Mouse (Mus musculus) spleen, adult 12 weeks (tissue): ENCODE results near the gene Tbx18.

Source experiments
- DNase-seq: peaks from one replicate; pipeline ENCODE4 v3.0.0; 2022; ENCODE audit warnings: low spot score

Gene Tbx18

DNA sequence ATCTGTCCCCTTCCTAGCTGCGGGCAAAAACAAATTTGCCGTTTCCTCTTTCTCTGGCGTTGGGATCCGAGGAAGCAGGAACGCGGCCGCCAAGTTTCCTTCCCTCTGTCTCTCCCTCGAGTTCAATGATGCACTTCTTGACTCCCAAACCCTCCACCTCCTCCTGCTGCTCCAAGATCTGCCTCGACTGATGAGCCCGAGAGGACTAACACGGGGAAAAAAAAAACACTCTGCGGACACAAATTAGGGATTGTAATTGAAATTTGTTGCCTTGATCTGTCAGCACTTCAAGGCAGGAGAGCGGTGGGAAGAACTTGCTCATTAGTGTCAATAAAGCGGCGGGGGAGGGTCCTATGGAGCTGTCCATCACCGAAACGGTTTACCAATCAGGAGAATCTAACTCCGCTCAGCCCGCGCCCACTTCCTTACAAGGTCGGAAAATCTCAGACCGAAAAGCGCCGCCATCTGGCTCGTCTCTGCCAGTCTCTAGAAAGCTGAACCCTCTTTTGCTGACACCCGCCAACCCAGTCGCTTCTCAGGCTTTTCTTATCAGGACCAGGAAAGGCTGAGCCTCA lies at the start of gene Tbx18:
Gene Tbx18 (minus strand): TSS at position 300 of the 575 bp plus-strand sequence.
- DNase-seq = no peak

DNA sequence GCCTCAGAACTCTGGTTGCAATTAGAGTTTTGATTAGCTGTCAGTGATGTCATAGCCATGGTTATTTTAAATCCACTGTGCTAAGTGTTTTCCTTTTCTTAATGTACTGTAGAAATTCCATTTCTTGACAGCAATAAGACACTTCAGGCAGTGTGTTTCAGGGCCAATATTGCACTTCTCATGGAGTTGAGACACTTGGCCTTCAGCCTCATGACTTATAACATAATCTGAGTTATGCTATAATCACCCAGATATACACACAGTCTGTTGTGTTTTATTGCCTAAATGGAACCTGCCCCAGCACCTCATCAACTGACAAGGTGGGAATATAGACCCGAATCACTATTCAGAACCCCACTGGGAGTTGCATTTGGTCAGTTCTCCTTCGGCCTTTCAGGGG lies 42.9 kb upstream of the Tbx18 start:
- no peak for DNase-seq

DNA sequence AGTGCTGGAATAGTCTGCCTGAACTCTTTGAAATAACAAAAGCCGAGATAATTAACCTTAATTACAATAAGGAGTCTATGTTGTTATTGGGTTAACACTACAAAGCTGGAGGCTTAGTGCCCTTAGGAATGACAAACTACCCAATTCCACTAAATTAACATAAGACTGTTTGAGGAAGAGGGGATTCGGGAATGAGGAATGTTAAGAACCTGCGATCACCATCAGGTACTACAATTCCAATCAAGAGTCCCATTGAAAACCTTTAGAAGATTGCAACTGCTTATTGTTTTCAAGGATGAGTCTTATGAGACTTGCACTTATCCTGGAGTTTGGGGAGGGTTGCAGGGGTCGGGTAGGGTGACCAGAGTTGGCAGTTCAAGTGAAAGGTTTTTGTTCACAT lies 24.6 kb upstream of the Tbx18 start:
- DNase-seq = no peak

- DNase-seq = no peak
Measured at GRCm38 (mm10) chr9:87741599-87741998, 10.5 kb upstream of the Tbx18 start.

DNA sequence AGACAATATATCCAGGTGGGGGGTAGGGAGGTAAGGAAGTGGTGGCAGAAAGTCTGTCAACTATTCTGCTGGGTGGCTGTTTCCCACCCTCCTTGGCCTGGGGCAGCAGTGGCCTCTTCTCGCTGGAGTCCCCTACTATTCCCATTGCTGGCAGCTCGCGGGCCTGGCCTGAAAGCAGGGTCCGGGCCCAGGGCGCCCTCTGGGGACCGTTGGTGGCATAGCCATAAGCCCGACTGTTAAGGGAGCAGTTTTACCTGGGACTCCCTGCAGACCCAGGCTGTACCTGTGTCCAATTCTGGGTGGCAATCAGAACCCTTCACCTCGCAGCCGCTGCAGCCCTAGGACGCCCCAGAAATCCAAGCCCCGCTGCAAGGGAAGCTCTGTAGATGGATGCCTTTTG lies 9.6 kb upstream of the Tbx18 start:
- no peak for DNase-seq

- no peak for DNase-seq
Measured at GRCm38 (mm10) chr9:87740241-87740645, 9.2 kb upstream of the Tbx18 start.

GRCm38 (mm10) chr9:87739543-87740161 lies 8.6 kb upstream of the Tbx18 start:
- DNase-seq = no peak

DNA sequence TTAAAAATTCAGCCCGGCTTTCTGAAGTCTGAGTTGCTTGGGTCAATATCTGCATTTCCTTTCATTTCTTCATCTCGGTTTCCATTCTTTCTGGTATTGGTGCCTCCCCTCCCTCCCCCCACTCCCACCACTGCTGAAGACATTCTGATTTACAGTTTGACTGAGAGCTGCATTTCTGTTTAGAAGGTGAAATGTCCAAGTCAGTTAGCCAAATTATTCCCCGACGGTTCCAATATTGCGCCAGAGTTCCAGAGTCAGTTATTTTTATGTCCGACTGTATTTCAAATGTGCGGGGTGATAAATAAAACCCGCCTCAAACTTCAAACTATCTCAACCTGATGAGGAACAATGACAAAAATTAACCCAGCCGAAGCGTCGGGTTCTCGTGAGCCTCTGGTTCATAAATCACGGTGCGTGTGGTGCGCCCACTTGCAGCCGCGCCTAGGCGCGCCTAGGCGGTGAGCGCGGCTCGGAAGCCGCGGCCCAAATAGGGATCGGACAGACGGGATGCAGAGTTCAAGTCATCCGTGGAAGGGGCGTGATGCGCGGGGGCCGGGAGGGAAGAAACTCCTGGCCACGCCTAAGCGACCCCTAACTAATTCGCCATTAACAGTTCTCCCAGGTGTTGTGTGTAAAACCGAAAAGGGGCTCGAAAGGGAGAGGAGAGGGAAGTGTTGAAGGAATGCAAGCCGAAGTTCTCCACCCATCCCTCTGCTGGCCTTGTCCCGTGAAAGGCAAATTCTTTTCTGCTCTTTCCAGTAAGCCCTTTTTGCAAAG lies 7.9 kb upstream of the Tbx18 start:
- no peak for DNase-seq

- DNase-seq = no peak
Measured at GRCm38 (mm10) chr9:87738123-87738522, 7.1 kb upstream of the Tbx18 start.

DNA sequence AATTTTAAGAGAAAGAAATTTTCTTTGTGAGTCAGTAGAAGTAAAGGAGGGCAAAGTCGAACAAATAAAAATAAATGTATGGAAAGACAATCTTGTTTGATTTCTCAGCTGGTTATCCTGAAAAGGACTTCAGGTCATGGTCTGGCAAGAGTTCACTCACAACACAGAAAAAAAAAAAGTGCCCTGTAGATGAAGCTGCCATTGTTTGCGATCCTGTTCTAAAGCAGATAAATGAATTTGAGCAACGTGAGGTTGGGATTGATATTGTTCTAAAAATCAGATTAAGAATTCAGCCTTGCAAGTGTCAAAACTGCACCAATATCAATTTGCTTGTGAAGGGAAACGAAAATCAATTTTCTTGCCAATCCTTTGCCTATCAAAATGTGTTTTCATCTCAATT lies 6.2 kb upstream of the Tbx18 start:
- DNase-seq = no peak

DNA sequence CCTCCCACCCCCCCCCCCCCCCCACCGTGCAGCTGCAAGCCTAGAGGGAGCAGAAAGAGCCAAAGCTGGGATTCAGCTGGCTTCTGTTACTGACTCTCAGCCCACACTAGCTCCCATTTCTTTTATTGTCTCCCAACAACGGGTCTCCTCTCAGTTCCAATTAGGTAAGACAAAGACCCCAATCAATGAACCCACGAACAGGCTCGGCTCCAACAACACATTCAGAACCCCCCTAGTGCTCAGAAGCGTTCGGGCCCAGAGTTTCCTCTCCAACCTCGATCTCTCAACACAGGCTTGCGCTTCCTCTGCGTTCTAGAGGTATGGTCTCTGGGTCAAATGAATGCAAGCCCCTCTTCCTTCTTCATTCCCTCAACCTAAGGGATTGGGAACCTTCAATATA lies 4.0 kb upstream of the Tbx18 start:
- no peak for DNase-seq

GRCm38 (mm10) chr9:87734631-87735030 lies 3.6 kb upstream of the Tbx18 start:
- no peak for DNase-seq

DNA sequence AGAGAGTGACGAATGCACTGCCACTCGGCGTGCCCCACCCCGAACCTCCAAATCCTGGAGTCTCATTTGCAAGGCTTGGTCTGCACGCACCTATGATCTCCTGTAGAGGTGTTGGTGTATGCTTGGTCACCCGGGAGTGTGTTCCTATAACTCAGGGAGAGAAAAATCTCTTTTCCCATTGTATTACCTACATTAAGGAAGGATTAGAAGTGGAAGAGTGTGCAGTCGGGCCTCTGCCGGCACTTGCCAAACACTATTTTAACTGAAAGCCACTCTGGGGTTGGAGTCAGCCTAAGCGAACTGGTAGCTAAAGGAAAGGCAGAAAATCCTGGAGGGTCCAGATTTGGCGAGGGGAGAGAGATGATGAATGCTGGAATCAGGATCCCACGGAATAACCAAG lies 2.7 kb upstream of the Tbx18 start:
- no peak for DNase-seq

DNA sequence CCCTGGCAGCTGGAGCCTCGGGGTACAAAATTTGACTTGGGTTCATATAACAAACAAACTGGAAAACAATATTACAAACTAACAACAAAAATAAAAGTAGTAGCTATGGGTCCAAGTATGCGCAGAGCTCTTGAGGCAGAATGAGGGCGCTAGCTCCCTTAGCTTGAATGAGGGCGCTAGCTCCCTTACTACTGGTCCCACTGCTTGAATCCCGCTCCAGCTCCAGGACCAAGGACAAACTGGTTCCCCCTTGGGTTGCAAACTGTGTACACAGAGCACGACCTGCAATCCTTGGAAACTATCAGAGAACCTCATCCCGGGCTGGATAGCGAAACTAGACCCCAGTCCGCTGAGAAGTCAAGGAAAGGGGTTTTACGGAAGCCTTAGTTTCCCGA lies 2.2 kb upstream of the Tbx18 start:
- no peak for DNase-seq

DNA sequence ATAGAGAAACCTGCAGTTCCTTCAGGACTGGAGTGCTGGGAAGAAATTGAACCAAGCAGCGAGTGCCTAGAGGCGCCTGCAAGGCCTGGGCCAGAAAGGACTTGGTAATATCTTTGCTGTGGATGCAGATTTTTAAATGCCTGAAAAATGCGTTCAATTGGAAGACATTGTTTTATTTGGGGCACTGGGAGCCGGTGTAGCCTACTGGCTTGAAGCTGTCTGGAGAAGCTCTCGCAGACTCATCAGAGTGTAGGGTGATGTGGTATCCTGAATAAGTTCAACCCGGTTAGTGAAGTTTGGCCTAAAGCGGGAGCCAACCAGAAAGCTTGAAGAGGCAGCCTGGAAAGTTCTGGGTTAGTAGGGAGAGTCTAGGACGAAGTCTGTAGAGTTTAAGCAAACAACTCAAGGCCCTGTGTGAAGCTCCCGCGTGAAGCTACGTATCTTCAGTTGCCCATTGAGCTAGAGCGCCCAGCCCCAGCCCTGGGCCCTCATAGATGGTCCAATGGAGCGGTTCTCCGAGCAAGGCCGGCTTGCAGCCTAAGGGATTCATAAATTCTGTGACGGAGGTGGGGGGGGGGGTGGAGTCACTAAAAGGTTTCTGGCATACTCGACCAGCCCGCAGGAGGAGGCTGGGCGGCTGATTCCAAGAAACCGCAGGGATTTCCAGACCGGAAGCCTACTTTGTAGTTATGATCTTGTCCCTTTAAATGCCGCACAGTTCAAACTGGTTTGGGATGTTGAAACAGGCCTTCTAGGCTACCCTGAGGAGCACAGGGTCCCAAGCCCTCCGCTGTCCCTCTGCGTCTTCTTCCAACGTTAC lies 1.6 kb upstream of the Tbx18 start:
- no peak for DNase-seq

DNA sequence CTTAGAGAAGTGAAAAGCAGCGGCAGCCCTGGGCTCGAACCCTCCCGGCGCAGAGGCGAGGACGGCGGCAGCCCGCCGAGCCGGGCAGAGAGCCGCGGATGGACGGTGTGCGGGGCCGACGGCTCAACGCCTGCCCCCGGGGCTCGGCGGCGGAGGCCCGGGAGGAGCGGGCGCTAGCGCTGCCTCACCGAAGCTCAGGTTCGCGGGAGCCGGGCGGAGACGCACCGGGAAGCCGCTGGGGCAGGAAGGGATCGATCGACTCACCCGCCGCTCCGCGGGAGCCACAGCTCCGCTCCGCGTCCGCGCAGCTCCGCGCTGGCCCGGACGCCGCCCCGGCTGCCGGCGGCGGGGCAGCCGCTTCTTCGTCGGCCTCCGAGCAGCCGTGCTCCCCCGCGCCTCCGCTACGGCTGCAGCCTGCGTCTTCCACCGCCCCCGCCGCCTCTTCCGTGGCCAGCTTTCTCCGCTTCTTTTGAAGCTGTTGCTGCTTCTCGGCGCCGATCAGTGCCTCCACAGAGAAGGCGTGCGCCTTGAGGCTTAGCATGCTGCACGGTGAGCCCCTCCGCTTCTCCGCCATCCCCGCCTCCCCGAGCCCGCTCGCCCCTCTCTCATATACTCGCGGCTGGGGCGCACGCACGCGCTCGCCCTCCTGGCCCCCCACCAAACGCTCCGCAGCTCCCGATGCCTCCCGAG lies 644 bp downstream of the Tbx18 start:
- DNase-seq = no peak

GRCm38 (mm10) chr9:87729316-87730270 lies 1.5 kb downstream of the Tbx18 start:
- no peak for DNase-seq

GRCm38 (mm10) chr9:87728107-87728506 lies 3.0 kb downstream of the Tbx18 start:
- DNase-seq = no peak

DNA sequence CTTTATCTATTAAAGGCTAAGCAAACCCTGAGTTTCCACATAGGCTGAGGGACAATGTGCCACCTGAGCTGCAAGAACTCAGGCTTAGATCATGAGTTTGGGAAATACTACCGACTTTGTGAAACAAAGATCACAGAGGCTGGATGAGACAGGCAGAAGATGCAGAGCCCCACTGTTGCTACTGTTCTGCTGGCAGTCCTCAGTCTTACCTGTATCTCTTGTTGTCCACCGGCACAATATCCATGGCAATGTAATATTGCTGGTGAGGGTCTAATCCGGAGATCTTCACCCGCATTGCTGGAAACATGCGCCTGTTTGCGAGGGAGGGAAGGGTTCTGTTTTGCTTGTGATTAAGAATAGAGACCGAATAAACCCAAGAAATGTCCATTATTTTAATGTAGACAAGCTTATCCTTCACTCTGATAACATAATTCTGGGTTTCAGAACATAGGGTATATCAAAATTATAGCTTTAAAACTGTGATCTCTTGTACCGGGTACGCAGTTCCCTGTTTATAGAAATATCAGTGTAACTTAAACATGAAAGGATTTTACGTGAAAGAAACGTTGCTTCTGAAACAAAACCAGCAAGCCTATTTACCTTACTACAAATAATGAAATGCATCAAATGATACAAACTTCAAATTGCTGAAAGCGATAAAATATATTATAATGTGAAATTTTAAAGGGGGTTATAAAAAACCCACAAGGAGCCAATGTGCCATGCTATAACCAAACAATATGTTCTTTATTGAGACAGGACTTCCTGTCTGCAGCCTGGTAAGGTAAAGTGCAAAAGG lies 3.7 kb downstream of the Tbx18 start:
- no peak for DNase-seq

GRCm38 (mm10) chr9:87721793-87722192 lies 9.3 kb downstream of the Tbx18 start:
- no peak for DNase-seq
